ENCODE assay signal across 8 mouse cellular contexts in genomic region chr2:177464676-177465075, GRCm38 (mm10). TPM values are rescaled to one million over a fixed set of nuclear protein-coding genes. Genes with fewer than 3 reads are reported as not detected.
DNase-seq lines count a peak whose midpoint lies in the region; ATAC-seq and TF ChIP-seq lines count a peak whose summit lies in the region.
"Not testable (repeated sequence)": the region's sequence is repeated elsewhere in the genome, so short reads cannot be mapped to it uniquely, and the experiment has no call there.

Gene Zfp970 (plus strand): TSS chr2:177464733.

- H3K36me3 ChIP-seq in embryonic facial prominence, embryonic 13.5 days; hindbrain, postnatal 0 days (ENCODE audit: insufficient read depth, low read length); lung, embryonic 16.5 days (ENCODE audit: control insufficient read depth, insufficient read depth, low read length): not testable (repeated sequence)

- 13% methylated on average over 7 of the region's 9 CpGs for WGBS in embryonic facial prominence, embryonic 13.5 days
- WGBS in hindbrain, postnatal 0 days = 19% methylated on average over 6 of the region's 9 CpGs
- WGBS in lung, embryonic 16.5 days = 11% methylated on average over 6 of the region's 9 CpGs

- H3K4me3 ChIP-seq in bone marrow macrophage, adult 2 months (ENCODE audit: insufficient read depth, low read length) = not testable (repeated sequence)
- peak within 1 kb of the TSS; percentile 46 for H3K4me3 ChIP-seq in embryonic facial prominence, embryonic 13.5 days
- peak within 1 kb of the TSS; percentile 34 for H3K4me3 ChIP-seq in hindbrain, postnatal 0 days (ENCODE audit: low read length)
- H3K4me3 ChIP-seq in lung, embryonic 16.5 days (ENCODE audit: low read length) = peak within 1 kb of the TSS; percentile 45

- peak; percentile 1 for DNase-seq in 416B (ENCODE audit: low read depth)
- peak; percentile 97 for DNase-seq in heart, adult 11 months
- peak; percentile 1 for DNase-seq in hindbrain, postnatal 0 days (ENCODE audit: low spot score)
- peak in 1 of 2 experiments; percentile 20 for DNase-seq in left cerebral cortex, adult 18-20 months (ENCODE audit: low spot score in 2 of 2)
- DNase-seq in retina, embryonic 14.5 days (ENCODE audit: low spot score) = peak; percentile 3

- not testable (repeated sequence) for H3K4me1 ChIP-seq in bone marrow macrophage, adult 2 months (ENCODE audit: control insufficient read depth, insufficient read depth, low read length); embryonic facial prominence, embryonic 13.5 days; hindbrain, postnatal 0 days (ENCODE audit: insufficient read depth, low read length); lung, embryonic 16.5 days (replicated peaks; ENCODE audit: control insufficient read depth, insufficient read depth, low read length)

- TF ChIP-seq POLR2A in bone marrow macrophage, adult 2 months (IDR thresholded peaks at IDR 0.05; ENCODE audit: borderline replicate concordance, low read depth, low read length) = not testable (repeated sequence)

- H3K27me3 ChIP-seq in embryonic facial prominence, embryonic 13.5 days; hindbrain, postnatal 0 days (ENCODE audit: insufficient read depth, low read length); lung, embryonic 16.5 days (ENCODE audit: control insufficient read depth, insufficient read depth, low read depth, low read length): not testable (repeated sequence)

- not testable (repeated sequence) for H3K9me3 ChIP-seq in embryonic facial prominence, embryonic 13.5 days; hindbrain, postnatal 0 days (ENCODE audit: low read length); lung, embryonic 16.5 days (ENCODE audit: control insufficient read depth, low read length)

- H3K27ac ChIP-seq in bone marrow macrophage, adult 2 months (ENCODE audit: insufficient read depth, low read depth, low read length); embryonic facial prominence, embryonic 13.5 days; hindbrain, postnatal 0 days; lung, embryonic 16.5 days (ENCODE audit: low read length): not testable (repeated sequence)

- peak within 1 kb of the TSS; percentile 51 for H3K4me2 ChIP-seq in embryonic facial prominence, embryonic 13.5 days
- H3K4me2 ChIP-seq in hindbrain, postnatal 0 days (ENCODE audit: low read depth, low read length) = peak within 1 kb of the TSS; percentile 40; the same call in 1 of the 2 replicates
- H3K4me2 ChIP-seq in lung, embryonic 16.5 days (ENCODE audit: low read depth, low read length) = peak within 1 kb of the TSS; percentile 41

- H3K9ac ChIP-seq in embryonic facial prominence, embryonic 13.5 days = peak within 1 kb of the TSS; percentile 55
- H3K9ac ChIP-seq in hindbrain, postnatal 0 days (replicated peaks; ENCODE audit: low read length) = not testable (repeated sequence)
- peak within 1 kb of the TSS; percentile 45; the same call in 1 of the 2 replicates for H3K9ac ChIP-seq in lung, embryonic 16.5 days (ENCODE audit: low read length)

- not testable (repeated sequence) for TF ChIP-seq CTCF in bone marrow macrophage, adult 2 months (IDR thresholded peaks at IDR 0.05; ENCODE audit: low read depth, low read length); hindbrain, postnatal 0 days (IDR thresholded peaks at IDR 0.05; ENCODE audit: low read depth)

- ATAC-seq in embryonic facial prominence, embryonic 13.5 days (ENCODE audit: insufficient number of reproducible peaks, insufficient read depth, low FRiP score, low TSS enrichment, low read depth); hindbrain, postnatal 0 days; lung, embryonic 16.5 days (ENCODE audit: low read depth): not testable (repeated sequence)

RNA-seq across cellular contexts. Expression of gene Zfp970, which starts in this region (rescaled TPM):
- 11.3 and 11.4 TPM in 2 replicates for polyA plus RNA-seq in bone marrow macrophage, adult 2 months (2012; ENCODE audit: insufficient read depth, insufficient read length, missing spikeins)
- polyA plus RNA-seq in embryonic facial prominence, embryonic 13.5 days (2015; fragmentation: Nextera tagmentation; extraction: Ambion mirVana) = 13.7 and 14.1 TPM in 2 replicates
- 4.1 and 6.8 TPM in 2 replicates for total RNA-seq in hindbrain, postnatal 0 days (2014; rRNA removed)
- polyA plus RNA-seq in hindbrain, postnatal 0 days (2015; fragmentation: Nextera tagmentation; extraction: Ambion mirVana) = 4.2 and 5.0 TPM in 2 replicates
- total RNA-seq in left cerebral cortex, adult 18-20 months (2021) = 10 to 100 TPM; 36.1 to 46.9 TPM
- polyA plus RNA-seq in lung, embryonic 16.5 days (2015; fragmentation: Nextera tagmentation; extraction: Ambion mirVana) = 19.8 and 20.2 TPM in 2 replicates
